Mouse (Mus musculus): ENCODE results near the gene Vstm2l.

Gene Vstm2l

GRCm38 (mm10) chr2:157935444-157936171 lies 21.2 kb downstream of the Vstm2l start:
- DNase-seq: no peak

- no peak for DNase-seq
Measured at GRCm38 (mm10) chr2:157936676-157937075, 22.2 kb downstream of the Vstm2l start.

- DNase-seq: no peak
Measured at GRCm38 (mm10) chr2:157940586-157941185, 26.2 kb downstream of the Vstm2l start.

- peak; percentile 75 for DNase-seq
Measured at GRCm38 (mm10) chr2:157943514-157944155, 29.2 kb downstream of the Vstm2l start.

GRCm38 (mm10) chr2:157944156-157944893 lies 29.9 kb downstream of the Vstm2l start:
- peak; percentile 30 for DNase-seq

- DNase-seq: no peak
Measured at GRCm38 (mm10) chr2:157953978-157954377, 39.5 kb downstream of the Vstm2l start.

- no peak for DNase-seq
Measured at GRCm38 (mm10) chr2:157957707-157958108, 43.3 kb downstream of the Vstm2l start.

- no peak for DNase-seq
Measured at GRCm38 (mm10) chr2:157967856-157968255, 53.4 kb downstream of the Vstm2l start.

- DNase-seq: no peak
Measured at GRCm38 (mm10) chr2:157970124-157970523, 55.7 kb downstream of the Vstm2l start.

- DNase-seq: no peak
Measured at GRCm38 (mm10) chr2:157970669-157971068, 56.2 kb downstream of the Vstm2l start.

- no peak for DNase-seq
Measured at GRCm38 (mm10) chr2:157974604-157975501, 60.4 kb downstream of the Vstm2l start.

GRCm38 (mm10) chr2:157975595-157975994 lies 61.1 kb downstream of the Vstm2l start:
- no peak for DNase-seq

- DNase-seq: no peak
Measured at GRCm38 (mm10) chr2:157979241-157979640, 64.8 kb downstream of the Vstm2l start.

- no peak for DNase-seq
Measured at GRCm38 (mm10) chr2:157982727-157983126, 68.3 kb downstream of the Vstm2l start.

- DNase-seq: no peak
Measured at GRCm38 (mm10) chr2:157983276-157983675, 68.8 kb downstream of the Vstm2l start.

GRCm38 (mm10) chr2:157985611-157986010 lies 71.2 kb downstream of the Vstm2l start:
- peak; percentile 45 for DNase-seq

GRCm38 (mm10) chr2:157986235-157986634 lies 71.8 kb downstream of the Vstm2l start:
- no peak for DNase-seq

- DNase-seq: no peak
Measured at GRCm38 (mm10) chr2:157988416-157989190, 74.2 kb downstream of the Vstm2l start.

- DNase-seq: no peak
Measured at GRCm38 (mm10) chr2:157989946-157990345, 75.5 kb downstream of the Vstm2l start.

GRCm38 (mm10) chr2:157991026-157991425 lies 76.6 kb downstream of the Vstm2l start:
- no peak for DNase-seq

GRCm38 (mm10) chr2:157992501-157992900 lies 78.0 kb downstream of the Vstm2l start:
- DNase-seq: peak; percentile 18
